Mouse (Mus musculus): ENCODE data around the gene Vmn1r201.

Vmn1r201 gene

GRCm38 (mm10) chr13:22471623-22472022, at the start of gene Vmn1r201:
Vmn1r201 (plus strand) TSS chr13:22471923.
- DNase-seq (ENCODE audit: low read depth, low spot score): no peak

- no peak for DNase-seq (ENCODE audit: low read depth, low spot score)
Measured at GRCm38 (mm10) chr13:22455145-22455544, 16.6 kb upstream of the Vmn1r201 start.

- no peak for DNase-seq (ENCODE audit: low read depth, low spot score)
Measured at GRCm38 (mm10) chr13:22502431-22502830, 30.7 kb downstream of the Vmn1r201 start.

- DNase-seq (ENCODE audit: low read depth, low spot score): no peak
Measured at GRCm38 (mm10) chr13:22505281-22505680, 33.6 kb downstream of the Vmn1r201 start, which contains the start of gene Vmn1r202. Vmn1r202 (minus strand) TSS chr13:22505381.

- no peak for DNase-seq (ENCODE audit: low read depth, low spot score)
Measured at GRCm38 (mm10) chr13:22517814-22518213, 46.1 kb downstream of the Vmn1r201 start, which contains the start of gene Vmn1r203. Vmn1r203 (plus strand) TSS chr13:22518114.
